Mouse (Mus musculus) limb, embryonic 11.5 days (tissue): ENCODE measurements around the gene Vtcn1. TPM values are rescaled to one million over a fixed set of nuclear protein-coding genes. Genes with fewer than 3 reads are reported as not detected.

Experiments
- ATAC-seq: fragments of 200-750 bp; cut with Nextera tagmentation; 2 replicates; pipeline ENCODE4 v1.8.0; 2017; ENCODE audit warnings: low read depth; ENCODE audit not compliant: insufficient number of reproducible peaks, low FRiP score, low TSS enrichment
- DNase-seq: peaks from one replicate; pipeline ENCODE4 v3.0.0-alpha.2; 2015; ENCODE audit warnings: low spot score
- H3K27ac ChIP-seq: fragments of 300-500 bp; sonication (generic); replicated peaks from 2 replicates; pipeline ENCODE4 v1.5.1; 2014; ENCODE audit warnings: low read depth, mild to moderate bottlenecking, low read length
- H3K27me3 ChIP-seq: fragments of 300-500 bp; sonication (generic); 2 replicates; pipeline ENCODE4 v1.6.1; 2014; ENCODE audit warnings: mild to moderate bottlenecking, low read length, mixed read lengths; ENCODE audit not compliant: control insufficient read depth, insufficient read depth
- H3K36me3 ChIP-seq: fragments of 300-500 bp; sonication (generic); 2 replicates; pipeline ENCODE4 v1.6.1; 2014; ENCODE audit warnings: mild to moderate bottlenecking, low read length, moderate library complexity, mixed read lengths; ENCODE audit not compliant: control insufficient read depth, insufficient read depth
- H3K4me1 ChIP-seq: fragments of 300-500 bp; sonication (generic); 2 replicates; pipeline ENCODE4 v1.6.1; 2014; ENCODE audit warnings: low read length, mixed read lengths; ENCODE audit not compliant: control insufficient read depth, insufficient read depth
- H3K4me2 ChIP-seq: fragments of 300-500 bp; sonication (generic); 2 replicates; pipeline ENCODE4 v1.6.1; 2014; ENCODE audit warnings: low read depth, mild to moderate bottlenecking, moderate library complexity; ENCODE audit not compliant: severe bottlenecking
- H3K4me3 ChIP-seq: fragments of 300-500 bp; sonication (generic); 2 replicates; pipeline ENCODE4 v1.5.1; 2014; ENCODE audit warnings: low read depth, low read length
- H3K9ac ChIP-seq: fragments of 300-500 bp; sonication (generic); 2 replicates; pipeline ENCODE4 v1.6.1; 2014; ENCODE audit warnings: mild to moderate bottlenecking, low read length
- H3K9me3 ChIP-seq: fragments of 300-500 bp; sonication (generic); 2 replicates; pipeline ENCODE4 v1.6.1; 2016; ENCODE audit warnings: low read length; ENCODE audit not compliant: control insufficient read depth
- WGBS: fragments of 180-500 bp; shearing (Covaris S2); extraction: QIAGEN DNeasy Blood & Tissue Kit; methylation state at CpG from one replicate; pipeline ENCODE4 v1.1.7; 2014; 5-methylcytosine and 5-hydroxymethylcytosine counted together
- polyA plus RNA-seq: library from polyadenylated mRNA; unstranded; fragments of >200 nt; fragmentation: Nextera tagmentation; extraction: Ambion mirVana; gene quantifications from 2 replicates; pipeline ENCODE4 v1.2.1, GENCODE M21; 2014

The Vtcn1 gene
- polyA plus RNA-seq, 1 experiment from 2014 or later = not detected

- no peak for ATAC-seq
- no peaks in the 10 kb centered on the region for H3K36me3 ChIP-seq
Observed at GRCm38 (mm10) chr3:100916844-100917243, 91.6 kb downstream of the Vtcn1 start.

GRCm38 (mm10) chr3:100920611-100921140, 95.4 kb downstream of the Vtcn1 start:
- WGBS = 78% methylated on average over 9 of the region's 9 CpGs

More at GRCm38 (mm10) chr3:100916844-100917243, 91.6 kb downstream of the Vtcn1 start:
- no peak overlapping the region for H3K9ac ChIP-seq
- no peak overlapping the region for H3K27ac ChIP-seq
- H3K27me3 ChIP-seq = no peaks in the 10 kb centered on the region
- no peak for DNase-seq
- 0 out of 2 replicates have a peak, but pooled peaks cover 2% of the 10 kb centered on the region for H3K4me1 ChIP-seq
- no peak overlapping the region for H3K4me3 ChIP-seq
- WGBS = 27% methylated on average over 7 of the region's 7 CpGs
- H3K9me3 ChIP-seq = no peaks in the 10 kb centered on the region
- no peak overlapping the region for H3K4me2 ChIP-seq

GRCm38 (mm10) chr3:100921825-100922505, 96.7 kb downstream of the Vtcn1 start, which contains the start of gene Trim45:
Gene Trim45 (plus strand): TSS chr3:100922202.
- H3K36me3 ChIP-seq = no peaks in the 10 kb centered on the region
- ATAC-seq (peak; percentile 99), DNase-seq (peak; percentile 97)
- peak within 1 kb of the TSS; percentile 72 for H3K9ac ChIP-seq
- no peaks in the 10 kb centered on the region for H3K9me3 ChIP-seq
- WGBS = 1% methylated on average over 39 of the region's 39 CpGs
- peak within 1 kb of the TSS; percentile 51 for H3K27ac ChIP-seq
- peak within 1 kb of the TSS; percentile 68 for H3K4me2 ChIP-seq
- peak within 1 kb of the TSS; percentile 46 for H3K4me3 ChIP-seq
- H3K27me3 ChIP-seq = no peaks in the 10 kb centered on the region
- H3K4me1 ChIP-seq = peaks cover 8% of the 10 kb centered on the region; the same call in 1 of the 2 replicates

More at GRCm38 (mm10) chr3:100920611-100921140, 95.4 kb downstream of the Vtcn1 start:
- DNase-seq (no peak), ATAC-seq (no peak)
- Histone ChIP-seq H3K4me3 (no peak overlapping the region), H3K36me3 (no peaks in the 10 kb centered on the region), H3K27me3 (no peaks in the 10 kb centered on the region), H3K27ac (no peak overlapping the region), H3K9me3 (no peaks in the 10 kb centered on the region), H3K4me2 (no peak overlapping the region), H3K4me1 (peaks cover 8% of the 10 kb centered on the region; the same call in 1 of the 2 replicates), H3K9ac (no peak overlapping the region)

- WGBS = 42% methylated on average over 28 of the region's 28 CpGs
- H3K36me3 ChIP-seq = no peaks in the 10 kb centered on the region
- DNase-seq (no peak), ATAC-seq (peak; percentile 33; the same call in 1 of the 2 replicates)
- peak overlapping the region; percentile 72 for H3K9ac ChIP-seq
- H3K4me2 ChIP-seq = peak overlapping the region; percentile 68
- peak overlapping the region; percentile 51 for H3K27ac ChIP-seq
- no peaks in the 10 kb centered on the region for H3K9me3 ChIP-seq
- H3K4me3 ChIP-seq = peak overlapping the region; percentile 46
- peaks cover 8% of the 10 kb centered on the region; the same call in 1 of the 2 replicates for H3K4me1 ChIP-seq
- H3K27me3 ChIP-seq = no peaks in the 10 kb centered on the region
Observed at GRCm38 (mm10) chr3:100922506-100923375, 97.5 kb downstream of the Vtcn1 start.

DNA sequence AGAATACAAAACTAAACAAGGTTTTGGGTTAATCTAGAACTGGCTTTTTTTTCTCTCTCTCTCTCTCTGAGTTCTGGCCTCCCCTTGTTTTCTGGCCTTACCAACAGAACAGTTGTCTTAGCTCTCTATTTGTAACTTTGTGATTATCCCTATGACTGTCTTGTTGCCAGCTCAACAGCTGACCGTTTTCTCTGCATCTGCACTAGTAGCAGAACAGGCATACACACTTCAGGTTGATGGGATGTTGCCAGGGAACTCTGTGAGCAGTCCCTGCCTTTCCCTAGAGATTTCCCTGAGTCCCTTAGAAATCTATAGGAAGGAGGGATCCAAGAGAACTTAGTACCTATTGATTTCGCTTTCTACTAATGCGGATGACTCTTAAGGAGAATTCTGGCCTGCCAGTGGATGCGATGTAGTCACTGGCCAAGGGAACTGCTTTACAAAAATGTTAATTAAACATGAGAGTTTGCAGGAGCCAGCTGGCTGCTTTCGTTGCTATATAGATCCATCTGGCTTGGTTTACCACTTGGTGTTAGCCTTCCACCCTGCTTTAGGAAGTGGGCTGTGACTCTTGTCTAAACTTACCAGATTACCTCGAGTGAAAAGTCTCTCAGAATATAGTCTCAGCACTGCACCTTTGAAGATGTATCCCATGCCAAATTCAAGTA, 98.9 kb downstream of the Vtcn1 start:
- DNase-seq (no peak), ATAC-seq (no peak)
- 77% methylated on average over 6 of the region's 6 CpGs for WGBS
- Histone ChIP-seq H3K4me3 (no peak overlapping the region), H3K27me3 (no peaks in the 10 kb centered on the region), H3K4me2 (no peak overlapping the region), H3K27ac (no peak overlapping the region), H3K4me1 (peaks cover 8% of the 10 kb centered on the region; the same call in 1 of the 2 replicates), H3K36me3 (no peaks in the 10 kb centered on the region), H3K9ac (no peak overlapping the region), H3K9me3 (no peaks in the 10 kb centered on the region)

- H3K4me2 ChIP-seq = no peak overlapping the region
- DNase-seq (peak; percentile 40), ATAC-seq (no peak)
- no peaks in the 10 kb centered on the region for H3K9me3 ChIP-seq
- WGBS = 61% methylated on average over 16 of the region's 16 CpGs
- no peaks in the 10 kb centered on the region for H3K27me3 ChIP-seq
- H3K9ac ChIP-seq = no peak overlapping the region
- no peaks in the 10 kb centered on the region for H3K36me3 ChIP-seq
- H3K4me1 ChIP-seq = peaks cover 8% of the 10 kb centered on the region; the same call in 1 of the 2 replicates
- H3K4me3 ChIP-seq = no peak overlapping the region
- H3K27ac ChIP-seq = no peak overlapping the region
Observed at GRCm38 (mm10) chr3:100925176-100925575, 99.9 kb downstream of the Vtcn1 start.

GRCm38 (mm10) chr3:100931332-100932076, 106.2 kb downstream of the Vtcn1 start:
- H3K4me3 ChIP-seq = no peak overlapping the region
- H3K27me3 ChIP-seq = no peaks in the 10 kb centered on the region
- H3K9ac ChIP-seq = no peak overlapping the region
- no peak for ATAC-seq
- H3K9me3 ChIP-seq = no peaks in the 10 kb centered on the region
- no peak for DNase-seq
- H3K4me1 ChIP-seq = no peaks in the 10 kb centered on the region
- H3K4me2 ChIP-seq = no peak overlapping the region
- H3K27ac ChIP-seq = no peak overlapping the region
- H3K36me3 ChIP-seq = 0 out of 2 replicates have a peak, but pooled peaks cover 3% of the 10 kb centered on the region
- WGBS = 95% methylated on average over 23 of the region's 23 CpGs
